Mouse (Mus musculus) lung, postnatal 14 days (tissue): Measurements from ENCODE around the gene Tulp2.
"Not testable (repeated sequence)": the region's sequence is repeated elsewhere in the genome, so short reads cannot be mapped to it uniquely, and the experiment has no call there.

Source experiments
- DNase-seq: peaks from one replicate; pipeline ENCODE4 v3.0.0; 2021

Tulp2 gene

DNA sequence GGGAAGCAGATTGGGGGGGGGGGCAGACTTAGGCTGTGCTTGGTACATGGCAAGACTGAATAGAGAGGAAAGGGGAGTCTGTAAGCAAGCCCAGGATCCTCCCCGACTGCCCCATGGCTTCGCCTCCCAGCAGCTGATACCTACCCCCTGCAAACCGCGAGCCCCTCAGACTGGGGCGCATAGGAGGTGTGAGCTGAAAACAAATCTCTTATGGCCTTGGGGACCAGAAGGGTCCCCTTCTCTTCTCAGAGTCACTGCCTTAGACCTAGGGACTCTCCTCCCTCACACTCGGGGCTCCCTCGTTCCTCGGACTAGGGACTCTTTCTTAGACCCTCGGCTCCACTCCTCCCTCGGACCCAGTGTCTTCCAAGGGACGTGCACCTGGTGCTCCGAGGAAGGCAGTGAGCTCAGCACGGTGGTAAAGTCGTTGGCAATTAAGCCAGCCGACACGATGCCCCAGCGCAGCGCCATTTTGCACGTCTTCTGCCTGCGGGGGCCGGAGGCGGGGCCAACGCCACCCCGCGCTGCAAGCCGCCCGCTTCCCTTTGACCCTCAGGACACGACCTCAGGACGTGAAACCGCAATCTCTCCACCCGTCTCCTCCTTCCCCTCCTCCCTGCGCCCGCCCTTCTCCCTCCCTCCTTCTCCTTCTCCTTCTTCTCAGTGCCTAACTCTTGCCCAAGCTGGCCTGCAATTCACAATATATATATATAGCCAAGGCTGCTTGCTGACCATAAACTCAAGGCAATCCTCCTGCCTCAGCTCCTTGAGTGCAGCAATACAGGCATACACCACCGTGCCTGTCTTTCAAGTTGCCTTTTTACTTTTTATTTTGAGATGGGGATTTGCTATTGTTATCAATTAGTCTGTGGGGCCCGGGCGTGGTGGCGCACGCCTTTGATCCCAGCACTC is 6.9 kb downstream of the Tulp2 start, which contains the start of gene Dhdh:
Dhdh (minus strand) TSS at position 513 of the 912 bp plus-strand sequence.
- peak; percentile 65 for DNase-seq

- DNase-seq, result no peak
Measured at GRCm38 (mm10) chr7:45489578-45489977, 7.9 kb downstream of the Tulp2 start.

- no peak for DNase-seq
Measured at GRCm38 (mm10) chr7:45490822-45491221, 9.1 kb downstream of the Tulp2 start.

- DNase-seq, result no peak
Measured at GRCm38 (mm10) chr7:45491264-45491663, 9.6 kb downstream of the Tulp2 start.

- DNase-seq, result no peak
Measured at GRCm38 (mm10) chr7:45492225-45492844, 10.7 kb downstream of the Tulp2 start.

GRCm38 (mm10) chr7:45492951-45493350 is 11.3 kb downstream of the Tulp2 start:
- no peak for DNase-seq

- DNase-seq, result no peak
Measured at GRCm38 (mm10) chr7:45494548-45494947, 12.9 kb downstream of the Tulp2 start.

GRCm38 (mm10) chr7:45498427-45498826 is 16.8 kb downstream of the Tulp2 start:
- DNase-seq, result no peak

- no peak for DNase-seq
Measured at GRCm38 (mm10) chr7:45507583-45507982, 25.9 kb downstream of the Tulp2 start.

DNA sequence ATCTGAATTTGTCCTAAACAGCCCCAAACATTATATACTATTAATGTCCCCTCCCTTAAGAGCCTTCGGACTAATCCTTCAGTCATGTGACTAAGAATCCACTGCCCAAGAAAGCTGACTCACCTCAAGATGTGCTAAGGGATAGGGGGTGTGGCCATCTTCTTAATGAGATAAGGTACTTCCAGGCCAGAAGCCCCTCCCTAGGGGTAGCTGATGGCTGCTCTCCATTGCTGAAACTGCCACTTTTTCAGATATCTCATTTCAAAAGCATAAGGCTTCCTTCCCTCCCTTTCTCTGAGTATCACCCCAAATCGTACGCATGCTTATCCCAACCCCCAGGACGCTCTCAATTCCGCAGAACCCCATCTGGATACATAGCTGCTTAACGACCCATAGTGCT is 26.9 kb downstream of the Tulp2 start:
- no peak for DNase-seq

- DNase-seq, result no peak
Measured at GRCm38 (mm10) chr7:45509181-45509882, 27.7 kb downstream of the Tulp2 start.

DNA sequence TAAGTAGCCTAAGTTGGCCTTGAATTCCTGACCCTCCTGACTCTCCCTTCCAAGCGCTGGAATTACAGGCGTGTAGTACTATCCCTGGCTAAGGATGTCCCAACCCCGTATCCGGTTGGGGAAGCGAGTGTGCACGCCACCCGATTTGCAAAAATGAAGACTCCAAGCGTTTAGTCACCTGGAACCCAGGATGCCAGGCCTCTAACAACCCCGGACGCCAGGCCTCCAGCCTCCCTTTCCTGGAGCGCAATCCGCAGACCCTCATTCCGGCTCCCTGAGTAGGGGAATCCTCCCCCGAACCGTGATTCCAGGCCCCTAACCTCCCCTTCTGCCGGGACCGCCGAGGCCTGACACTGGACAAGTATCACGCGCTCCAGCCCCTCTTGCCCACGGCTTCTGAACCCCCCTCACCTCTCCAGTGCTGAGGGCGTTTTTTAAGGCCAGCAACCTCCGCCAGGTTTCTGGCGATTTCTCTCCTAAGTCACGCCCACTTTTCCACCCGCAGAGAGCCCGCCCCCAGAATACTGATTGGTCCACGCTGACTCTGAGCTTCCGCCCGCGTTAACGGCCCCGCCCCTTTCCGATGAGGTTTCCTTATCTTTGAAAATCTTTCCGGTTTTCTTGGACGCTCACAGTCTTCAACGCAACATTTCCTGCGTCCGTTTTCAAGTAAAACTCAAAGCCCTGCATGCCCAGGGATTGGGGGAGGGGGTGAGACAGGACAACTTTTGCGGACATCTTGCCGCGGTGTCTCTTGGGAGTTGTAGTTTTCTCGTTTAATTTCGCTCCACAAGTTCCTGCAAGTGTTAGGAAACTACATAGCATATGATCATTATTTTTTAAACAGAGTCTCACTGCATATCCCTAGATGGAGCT is 28.5 kb downstream of the Tulp2 start, which contains the start of gene Nucb1:
Nucb1 (minus strand) TSS at position 495 of the 876 bp plus-strand sequence.
- peak; percentile 95 for DNase-seq

DNA sequence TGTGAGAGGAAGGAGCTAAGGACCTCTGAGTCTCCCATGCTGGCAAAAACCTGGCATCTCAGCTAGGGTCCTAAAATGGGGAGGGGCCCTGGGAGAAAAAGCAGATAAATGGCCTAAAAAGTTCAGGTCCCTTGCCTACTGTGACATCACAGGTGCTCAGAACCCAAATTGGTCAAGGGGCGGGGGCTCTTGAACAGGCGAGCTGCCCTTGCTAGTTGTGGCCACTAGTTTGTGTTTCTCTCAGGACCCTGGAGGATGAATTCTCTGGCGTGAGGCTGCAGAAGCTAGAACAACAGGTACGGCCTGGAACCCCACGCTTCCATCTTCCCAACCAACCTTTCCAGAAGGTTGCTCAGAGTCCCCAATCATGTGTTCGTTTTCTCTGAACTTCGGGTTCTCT is 32.7 kb downstream of the Tulp2 start:
- no peak for DNase-seq

DNA sequence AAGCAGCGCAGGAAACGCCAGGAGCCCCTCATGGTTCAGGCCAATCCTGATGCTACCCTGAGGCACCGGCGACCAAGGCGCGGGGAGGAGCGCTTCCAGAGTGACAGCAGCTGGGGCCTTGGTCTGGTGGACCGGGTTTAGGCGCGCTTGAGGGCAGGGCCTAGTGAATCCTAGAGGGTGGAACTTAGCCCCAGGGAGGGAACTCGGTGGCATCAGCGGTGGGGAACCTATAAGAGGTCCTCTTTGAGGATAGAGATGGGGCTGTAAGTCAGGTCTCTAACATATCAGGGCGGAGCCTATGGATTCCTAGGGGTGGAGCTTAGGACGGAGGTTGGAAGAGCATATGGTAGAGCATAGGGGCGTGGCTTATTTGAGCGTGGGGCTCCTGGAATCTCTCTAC is 33.8 kb downstream of the Tulp2 start:
- no peak for DNase-seq

- DNase-seq, result not testable (repeated sequence)
Measured at GRCm38 (mm10) chr7:45516846-45517245, 35.2 kb downstream of the Tulp2 start.

- DNase-seq, result no peak
Measured at GRCm38 (mm10) chr7:45518618-45519017, 36.9 kb downstream of the Tulp2 start.

GRCm38 (mm10) chr7:45519345-45520120 is 37.9 kb downstream of the Tulp2 start:
- no peak for DNase-seq

DNA sequence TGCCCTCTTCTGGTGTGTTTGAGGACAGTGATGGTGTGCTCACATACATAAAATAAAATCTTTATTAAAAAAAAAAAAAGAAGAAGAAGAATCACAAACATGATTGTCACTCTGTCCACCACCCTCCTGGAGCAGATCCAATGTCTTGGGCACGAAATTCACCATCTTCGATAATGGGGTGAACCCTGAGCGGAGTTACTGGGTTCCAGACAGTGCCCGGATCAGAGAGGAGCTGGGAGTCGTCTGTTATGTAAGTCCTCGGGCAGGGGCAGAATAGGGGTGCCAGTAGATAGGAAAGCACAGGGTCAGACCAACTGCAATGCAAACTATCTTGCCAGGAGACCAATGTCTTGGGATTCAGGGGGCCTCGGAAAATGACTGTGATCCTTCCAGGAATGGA is 38.9 kb downstream of the Tulp2 start:
- no peak for DNase-seq

- peak; percentile 87 for DNase-seq
Measured at GRCm38 (mm10) chr7:45521728-45522184, 40.1 kb downstream of the Tulp2 start.

- no peak for DNase-seq
Measured at GRCm38 (mm10) chr7:45522194-45522752, 40.6 kb downstream of the Tulp2 start.
